Mouse (Mus musculus) kidney, embryonic 16.5 days (tissue): ENCODE results near the gene Sox14. TPM values are rescaled to one million over a fixed set of nuclear protein-coding genes. Genes with fewer than 3 reads are reported as not detected.

ENCODE experiments used
- ATAC-seq: fragments of 200-750 bp; cut with Nextera tagmentation; 2 replicates; pipeline ENCODE4 v1.8.0; 2017; ENCODE audit warnings: moderate TSS enrichment; ENCODE audit not compliant: low FRiP score, low TSS enrichment
- H3K27ac ChIP-seq: fragments of 300-500 bp; sonication (generic); 2 replicates; pipeline ENCODE4 v1.5.1; 2014; ENCODE audit warnings: low read length
- H3K27me3 ChIP-seq: fragments of 300-500 bp; sonication (generic); 2 replicates; pipeline ENCODE4 v1.6.1; 2014; ENCODE audit warnings: low read length, control low read depth, mixed read lengths; ENCODE audit not compliant: insufficient read depth
- H3K36me3 ChIP-seq: fragments of 300-500 bp; sonication (generic); 2 replicates; pipeline ENCODE4 v1.6.1; 2014; ENCODE audit warnings: low read length, control low read depth, mixed read lengths; ENCODE audit not compliant: insufficient read depth
- H3K4me1 ChIP-seq: fragments of 300-500 bp; sonication (generic); 2 replicates; pipeline ENCODE4 v1.6.1; 2014; ENCODE audit warnings: low read length, control low read depth, mixed read lengths; ENCODE audit not compliant: insufficient read depth
- H3K4me2 ChIP-seq: fragments of 300-500 bp; sonication (generic); replicated peaks from 2 replicates; pipeline ENCODE4 v1.6.1; 2014; ENCODE audit warnings: low read depth, low read length
- H3K4me3 ChIP-seq: fragments of 300-500 bp; sonication (generic); 2 replicates; pipeline ENCODE4 v1.5.1; 2014; ENCODE audit warnings: mild to moderate bottlenecking, low read length
- H3K9ac ChIP-seq: fragments of 300-500 bp; sonication (generic); replicated peaks from 2 replicates; pipeline ENCODE4 v1.6.1; 2014; ENCODE audit warnings: low read length
- H3K9me3 ChIP-seq: fragments of 300-500 bp; sonication (generic); 2 replicates; pipeline ENCODE4 v1.6.1; 2016; ENCODE audit warnings: low read length, control low read depth
- WGBS: fragments of 180-500 bp; shearing (Covaris S2); extraction: QIAGEN DNeasy Blood & Tissue Kit; methylation state at CpG from one replicate; pipeline ENCODE4 v1.1.7; 2014; 5-methylcytosine and 5-hydroxymethylcytosine counted together
- polyA plus RNA-seq: library from polyadenylated mRNA; unstranded; fragments of >200 nt; fragmentation: Nextera tagmentation; extraction: Ambion mirVana; gene quantifications from 2 replicates; pipeline ENCODE4 v1.2.1, GENCODE M21; 2015

The Sox14 gene
- polyA plus RNA-seq, 1 experiment from 2014 or later, result not detected

GRCm38 (mm10) chr9:99853356-99853755 is 22.6 kb downstream of the Sox14 start:
- no peaks in the 10 kb centered on the region for H3K36me3 ChIP-seq
- 55% methylated on average over 11 of the region's 11 CpGs for WGBS
- no peak for ATAC-seq
- no peak overlapping the region for H3K4me2 ChIP-seq
- no peaks in the 10 kb centered on the region for H3K4me1 ChIP-seq
- H3K9ac ChIP-seq, result no peak overlapping the region
- H3K27me3 ChIP-seq, result no peaks in the 10 kb centered on the region; the same call in 1 of the 2 replicates
- H3K9me3 ChIP-seq, result no peaks in the 10 kb centered on the region
- no peak overlapping the region for H3K4me3 ChIP-seq
- no peak overlapping the region for H3K27ac ChIP-seq

GRCm38 (mm10) chr9:99850354-99850753 is 25.6 kb downstream of the Sox14 start:
- Histone ChIP-seq H3K9me3 (no peaks in the 10 kb centered on the region), H3K36me3 (no peaks in the 10 kb centered on the region), H3K27ac (no peak overlapping the region), H3K27me3 (no peaks in the 10 kb centered on the region), H3K4me1 (no peaks in the 10 kb centered on the region), H3K4me2 (no peak overlapping the region), H3K4me3 (no peak overlapping the region), H3K9ac (no peak overlapping the region)
- 51% methylated on average over 7 of the region's 7 CpGs for WGBS
- no peak for ATAC-seq

- 47% methylated on average over 8 of the region's 8 CpGs for WGBS
- ATAC-seq, result no peak
Observed at GRCm38 (mm10) chr9:99848327-99848726, 27.6 kb downstream of the Sox14 start.

GRCm38 (mm10) chr9:99846820-99847219 is 29.1 kb downstream of the Sox14 start:
- 0% methylated on average over 4 of the region's 4 CpGs for WGBS

More at GRCm38 (mm10) chr9:99848327-99848726, 27.6 kb downstream of the Sox14 start:
- H3K27me3 ChIP-seq, result no peaks in the 10 kb centered on the region
- no peak overlapping the region for H3K4me3 ChIP-seq
- H3K36me3 ChIP-seq, result no peaks in the 10 kb centered on the region
- H3K27ac ChIP-seq, result no peak overlapping the region
- no peaks in the 10 kb centered on the region for H3K9me3 ChIP-seq
- H3K9ac ChIP-seq, result no peak overlapping the region
- no peak overlapping the region for H3K4me2 ChIP-seq
- no peaks in the 10 kb centered on the region for H3K4me1 ChIP-seq

GRCm38 (mm10) chr9:99839367-99839766 is 36.6 kb downstream of the Sox14 start:
- H3K4me2 ChIP-seq, result no peak overlapping the region
- no peaks in the 10 kb centered on the region for H3K27me3 ChIP-seq
- H3K9ac ChIP-seq, result no peak overlapping the region
- H3K4me3 ChIP-seq, result no peak overlapping the region
- WGBS, result 90% methylated on average over 3 of the region's 3 CpGs
- no peaks in the 10 kb centered on the region for H3K9me3 ChIP-seq
- H3K27ac ChIP-seq, result no peak overlapping the region
- ATAC-seq, result no peak
- no peaks in the 10 kb centered on the region for H3K36me3 ChIP-seq
- H3K4me1 ChIP-seq, result no peaks in the 10 kb centered on the region

More at GRCm38 (mm10) chr9:99846820-99847219, 29.1 kb downstream of the Sox14 start:
- Histone ChIP-seq H3K4me1 (no peaks in the 10 kb centered on the region), H3K9ac (no peak overlapping the region), H3K4me3 (no peak overlapping the region), H3K27ac (no peak overlapping the region), H3K4me2 (no peak overlapping the region), H3K9me3 (no peaks in the 10 kb centered on the region), H3K27me3 (no peaks in the 10 kb centered on the region), H3K36me3 (no peaks in the 10 kb centered on the region)
- ATAC-seq, result no peak

- no peaks in the 10 kb centered on the region for H3K36me3 ChIP-seq
- H3K4me2 ChIP-seq, result no peak overlapping the region
- no peaks in the 10 kb centered on the region for H3K4me1 ChIP-seq
- WGBS, result 68% methylated on average over 7 of the region's 7 CpGs
- no peak overlapping the region for H3K9ac ChIP-seq
- ATAC-seq, result no peak
- no peaks in the 10 kb centered on the region for H3K9me3 ChIP-seq
- H3K27ac ChIP-seq, result no peak overlapping the region
- H3K27me3 ChIP-seq, result no peaks in the 10 kb centered on the region
- no peak overlapping the region for H3K4me3 ChIP-seq
Observed at GRCm38 (mm10) chr9:99838877-99839276, 37.1 kb downstream of the Sox14 start.

- H3K36me3 ChIP-seq, result no peaks in the 10 kb centered on the region
- WGBS, result 81% methylated on average over 12 of the region's 12 CpGs
- H3K9me3 ChIP-seq, result no peaks in the 10 kb centered on the region
- no peak overlapping the region for H3K9ac ChIP-seq
- H3K4me1 ChIP-seq, result no peaks in the 10 kb centered on the region
- no peak overlapping the region for H3K4me2 ChIP-seq
- no peak overlapping the region for H3K27ac ChIP-seq
- H3K4me3 ChIP-seq, result no peak overlapping the region
- no peak for ATAC-seq
- no peaks in the 10 kb centered on the region for H3K27me3 ChIP-seq
Observed at GRCm38 (mm10) chr9:99836707-99837106, 39.3 kb downstream of the Sox14 start.

- Histone ChIP-seq H3K27ac (no peak overlapping the region), H3K36me3 (no peaks in the 10 kb centered on the region)
- 51% methylated on average over 11 of the region's 11 CpGs for WGBS
Observed at GRCm38 (mm10) chr9:99835624-99836430, 40.1 kb downstream of the Sox14 start.

More at GRCm38 (mm10) chr9:99835624-99836430, 40.1 kb downstream of the Sox14 start:
- H3K4me1 ChIP-seq, result no peaks in the 10 kb centered on the region
- H3K4me2 ChIP-seq, result no peak overlapping the region
- no peaks in the 10 kb centered on the region for H3K9me3 ChIP-seq
- no peak for ATAC-seq
- no peak overlapping the region for H3K9ac ChIP-seq
- H3K4me3 ChIP-seq, result no peak overlapping the region
- H3K27me3 ChIP-seq, result no peaks in the 10 kb centered on the region
